Mouse (Mus musculus) intestine, embryonic 15.5 days (tissue): Measurements from ENCODE around the gene Atxn7l2. TPM values are rescaled to one million over a fixed set of nuclear protein-coding genes. Genes with fewer than 3 reads are reported as not detected.
A peak's percentile ranks its signal among the peaks of the same experiment; 100 is the strongest.
"Not testable (repeated sequence)": the region's sequence is repeated elsewhere in the genome, so short reads cannot be mapped to it uniquely, and the experiment has no call there.

ENCODE experiments used
- ATAC-seq: fragments of 200-750 bp; cut with Nextera tagmentation; 2 replicates; pipeline ENCODE4 v1.8.0; 2017; ENCODE audit warnings: moderate TSS enrichment, moderate library complexity
- H3K27ac ChIP-seq: fragments of 300-500 bp; sonication (generic); 2 replicates; pipeline ENCODE4 v1.5.1; 2015; ENCODE audit warnings: mild to moderate bottlenecking, inconsistent platforms
- H3K27me3 ChIP-seq: fragments of 300-500 bp; sonication (generic); replicated peaks from 2 replicates; pipeline ENCODE4 v1.6.1; 2015; ENCODE audit warnings: inconsistent platforms
- H3K36me3 ChIP-seq: fragments of 300-500 bp; sonication (generic); 2 replicates; pipeline ENCODE4 v1.6.1; 2015; ENCODE audit warnings: inconsistent platforms
- H3K4me1 ChIP-seq: fragments of 300-500 bp; sonication (generic); replicated peaks from 2 replicates; pipeline ENCODE4 v1.6.1; 2015; ENCODE audit warnings: inconsistent platforms
- H3K4me2 ChIP-seq: fragments of 300-500 bp; sonication (generic); replicated peaks from 2 replicates; pipeline ENCODE4 v1.6.1; 2015; ENCODE audit warnings: mild to moderate bottlenecking, inconsistent platforms
- H3K4me3 ChIP-seq: fragments of 300-500 bp; sonication (generic); replicated peaks from 2 replicates; pipeline ENCODE4 v1.5.1; 2015; ENCODE audit warnings: inconsistent platforms
- H3K9ac ChIP-seq: fragments of 300-500 bp; sonication (generic); 2 replicates; pipeline ENCODE4 v1.6.1; 2015; ENCODE audit warnings: inconsistent platforms
- H3K9me3 ChIP-seq: fragments of 300-500 bp; sonication (generic); 2 replicates; pipeline ENCODE4 v1.6.1; 2016; ENCODE audit warnings: inconsistent platforms
- WGBS: fragments of 180-500 bp; shearing (Covaris S2); methylation state at CpG from one replicate; pipeline ENCODE4 v1.1.7; 2015; 5-methylcytosine and 5-hydroxymethylcytosine counted together
- polyA plus RNA-seq: library from polyadenylated mRNA; unstranded; fragments of >200 nt; fragmentation: Nextera tagmentation; extraction: Ambion mirVana; gene quantifications from 2 replicates; pipeline ENCODE4 v1.2.1, GENCODE M21; 2015

The Atxn7l2 gene
- 10.9 and 11.3 TPM in 2 replicates for polyA plus RNA-seq

GRCm38 (mm10) chr3:108210771-108211139 lies at the start of gene Atxn7l2:
Gene Atxn7l2, minus strand, starts transcription at chr3:108210934.
- H3K4me2 ChIP-seq = peak within 1 kb of the TSS; percentile 92
- 0% methylated on average over 14 of the region's 14 CpGs for WGBS
- peak; percentile 77 for ATAC-seq

GRCm38 (mm10) chr3:108259319-108259718 lies 48.6 kb upstream of the Atxn7l2 start:
- Histone ChIP-seq H3K27me3 (no peaks in the 10 kb centered on the region), H3K4me3 (no peak overlapping the region), H3K4me2 (no peak overlapping the region), H3K4me1 (0 out of 2 replicates have a peak, but pooled peaks cover 2% of the 10 kb centered on the region), H3K9me3 (no peaks in the 10 kb centered on the region), H3K27ac (no peak overlapping the region), H3K9ac (no peak overlapping the region), H3K36me3 (0 out of 2 replicates have a peak, but pooled peaks cover 3% of the 10 kb centered on the region)
- 73% methylated on average over 3 of the region's 3 CpGs for WGBS
- ATAC-seq = no peak

More at GRCm38 (mm10) chr3:108210771-108211139, at the start of gene Atxn7l2:
- Histone ChIP-seq H3K27me3 (no peaks in the 10 kb centered on the region), H3K9ac (peak within 1 kb of the TSS; percentile 73), H3K36me3 (peaks cover 7% of the 10 kb centered on the region; the same call in 1 of the 2 replicates), H3K9me3 (no peaks in the 10 kb centered on the region), H3K27ac (peak within 1 kb of the TSS; percentile 85), H3K4me1 (peaks cover 29% of the 10 kb centered on the region), H3K4me3 (peak within 1 kb of the TSS; percentile 67)

GRCm38 (mm10) chr3:108257831-108258500 lies 47.2 kb upstream of the Atxn7l2 start:
- Histone ChIP-seq H3K36me3 (0 out of 2 replicates have a peak, but pooled peaks cover under 1% of the 10 kb centered on the region), H3K4me1 (0 out of 2 replicates have a peak, but pooled peaks cover 2% of the 10 kb centered on the region), H3K9ac (peak overlapping the region; percentile 93), H3K4me2 (peak overlapping the region; percentile 64), H3K4me3 (peak overlapping the region; percentile 94), H3K27me3 (no peaks in the 10 kb centered on the region), H3K27ac (no peak overlapping the region), H3K9me3 (no peaks in the 10 kb centered on the region)
- ATAC-seq = no peak
- WGBS = 66% methylated on average over 3 of the region's 3 CpGs

- Histone ChIP-seq H3K27me3 (no peaks in the 10 kb centered on the region), H3K9ac (peak within 1 kb of the TSS; percentile 93), H3K36me3 (no peaks in the 10 kb centered on the region), H3K4me1 (0 out of 2 replicates have a peak, but pooled peaks cover 2% of the 10 kb centered on the region), H3K9me3 (no peaks in the 10 kb centered on the region), H3K4me3 (peak within 1 kb of the TSS; percentile 94), H3K4me2 (peak within 1 kb of the TSS; percentile 64), H3K27ac (peak within 1 kb of the TSS; percentile 66)
- ATAC-seq = peak; percentile 99
- under 1% methylated on average over 76 of the region's 79 CpGs for WGBS
Observed at GRCm38 (mm10) chr3:108256719-108257637, 46.2 kb upstream of the Atxn7l2 start, which contains the start of gene Psma5. Gene Psma5, plus strand, starts transcription at chr3:108256926.

GRCm38 (mm10) chr3:108246857-108247256 lies 36.1 kb upstream of the Atxn7l2 start:
- Histone ChIP-seq H3K4me3 (no peak overlapping the region), H3K4me1 (no peaks in the 10 kb centered on the region), H3K27me3 (no peaks in the 10 kb centered on the region), H3K27ac (no peak overlapping the region), H3K4me2 (no peak overlapping the region), H3K36me3 (no peaks in the 10 kb centered on the region), H3K9me3 (no peaks in the 10 kb centered on the region), H3K9ac (no peak overlapping the region)
- WGBS = 88% methylated on average over 2 of the region's 2 CpGs
- ATAC-seq = no peak

GRCm38 (mm10) chr3:108241243-108241839 lies 30.6 kb upstream of the Atxn7l2 start:
- H3K4me3 ChIP-seq = no peak overlapping the region
- WGBS = 85% methylated on average over 3 of the region's 3 CpGs
- ATAC-seq = no peak
- H3K4me1 ChIP-seq = no peaks in the 10 kb centered on the region
- H3K4me2 ChIP-seq = no peak overlapping the region
- no peak overlapping the region for H3K9ac ChIP-seq
- no peaks in the 10 kb centered on the region for H3K9me3 ChIP-seq
- H3K27ac ChIP-seq = no peak overlapping the region
- no peaks in the 10 kb centered on the region for H3K27me3 ChIP-seq
- H3K36me3 ChIP-seq = no peaks in the 10 kb centered on the region

GRCm38 (mm10) chr3:108237474-108238102 lies 26.9 kb upstream of the Atxn7l2 start:
- not testable (repeated sequence) for H3K4me1 ChIP-seq, H3K27ac ChIP-seq, H3K9ac ChIP-seq, H3K27me3 ChIP-seq, H3K4me2 ChIP-seq, ATAC-seq, H3K4me3 ChIP-seq, H3K9me3 ChIP-seq, H3K36me3 ChIP-seq
- WGBS = 83% methylated on average over 4 of the region's 4 CpGs

- no peak overlapping the region for H3K4me3 ChIP-seq
- WGBS = 82% methylated on average over 4 of the region's 4 CpGs
- peaks cover 8% of the 10 kb centered on the region for H3K27me3 ChIP-seq
- ATAC-seq = no peak
- no peaks in the 10 kb centered on the region for H3K36me3 ChIP-seq
- H3K27ac ChIP-seq = no peak overlapping the region
- no peak overlapping the region for H3K9ac ChIP-seq
- peaks cover 5% of the 10 kb centered on the region; the same call in 1 of the 2 replicates for H3K4me1 ChIP-seq
- no peaks in the 10 kb centered on the region for H3K9me3 ChIP-seq
- H3K4me2 ChIP-seq = no peak overlapping the region
Observed at GRCm38 (mm10) chr3:108231646-108232045, 20.9 kb upstream of the Atxn7l2 start.

- H3K9ac ChIP-seq = no peak overlapping the region
- peaks cover 14% of the 10 kb centered on the region for H3K4me1 ChIP-seq
- H3K36me3 ChIP-seq = no peaks in the 10 kb centered on the region
- no peak for ATAC-seq
- no peaks in the 10 kb centered on the region for H3K9me3 ChIP-seq
- no peak overlapping the region for H3K4me2 ChIP-seq
- no peak overlapping the region for H3K4me3 ChIP-seq
- WGBS = 80% methylated on average over 2 of the region's 2 CpGs
- H3K27me3 ChIP-seq = peaks cover 34% of the 10 kb centered on the region
- H3K27ac ChIP-seq = no peak overlapping the region
Observed at GRCm38 (mm10) chr3:108227521-108227920, 16.8 kb upstream of the Atxn7l2 start.

- no peak within 1 kb of the TSS for H3K27ac ChIP-seq
- peak; percentile 80 for ATAC-seq
- no peaks in the 10 kb centered on the region for H3K36me3 ChIP-seq
- peaks cover 14% of the 10 kb centered on the region for H3K4me1 ChIP-seq
- peaks cover 34% of the 10 kb centered on the region for H3K27me3 ChIP-seq
- H3K9ac ChIP-seq = peak within 1 kb of the TSS; percentile 31
- peak within 1 kb of the TSS; percentile 79 for H3K4me2 ChIP-seq
- WGBS = 6% methylated on average over 44 of the region's 44 CpGs
- H3K4me3 ChIP-seq = peak within 1 kb of the TSS; percentile 40
- no peaks in the 10 kb centered on the region for H3K9me3 ChIP-seq
Observed at GRCm38 (mm10) chr3:108226558-108227350, 16.0 kb upstream of the Atxn7l2 start, which contains the start of gene Sypl2. Gene Sypl2, minus strand, starts transcription at chr3:108226648.
